Mouse (Mus musculus) right cerebral cortex, adult 2 months (tissue): ENCODE measurements at regions not wholly inside any gene's neighbourhood (a gene's known extent, or its start where the extent isn't known, plus 50 kb on each side); places are given as distances from the start of the nearest gene placed in this dataset.

Experiments used
- DNase-seq, 2 experiments: peaks; one replicate each; pipeline ENCODE4 v3.0.0; 2021 to 2022; ENCODE audit warnings: low spot score in 2 of 2

DNA sequence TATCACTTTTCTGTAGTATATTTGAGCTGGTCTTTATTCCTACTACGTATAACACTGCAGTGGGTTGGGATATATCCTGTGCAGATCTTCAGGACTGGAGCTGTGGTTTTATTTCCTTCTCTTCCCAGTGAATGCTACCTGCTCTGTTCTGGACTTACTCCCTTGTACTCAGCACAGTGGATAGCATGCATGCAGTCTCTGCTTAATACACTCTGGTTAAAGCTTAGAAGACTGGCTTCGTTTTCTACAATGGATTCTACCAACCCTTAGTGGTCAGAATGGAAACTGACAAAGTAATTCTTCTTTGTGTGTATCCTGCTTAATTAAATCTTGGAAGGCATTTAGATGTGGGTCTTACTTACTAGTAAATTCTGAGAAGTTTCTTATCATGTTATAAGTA lies 292.3 kb downstream of the 1700017N19Rik start:
- no peak for DNase-seq

DNA sequence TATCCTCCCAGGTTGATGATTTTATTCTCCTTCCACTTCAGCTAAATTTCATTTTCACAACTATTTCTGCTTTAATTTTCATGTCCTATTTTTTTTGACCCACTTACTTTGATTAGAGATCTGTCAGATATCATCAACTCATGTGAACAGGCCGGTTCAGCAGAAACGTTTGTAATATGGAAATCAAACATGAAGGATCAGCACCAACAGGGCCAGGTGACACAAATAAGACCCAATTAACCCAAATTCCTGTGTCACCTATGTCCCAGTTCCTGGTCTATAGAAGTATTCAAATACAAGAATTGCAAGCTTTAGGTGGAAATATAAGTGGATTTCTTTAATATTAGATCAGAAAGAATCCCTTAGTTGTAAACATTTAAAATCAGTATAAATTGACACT lies 332.7 kb downstream of the 1700017N19Rik start:
- no peak for DNase-seq

DNA sequence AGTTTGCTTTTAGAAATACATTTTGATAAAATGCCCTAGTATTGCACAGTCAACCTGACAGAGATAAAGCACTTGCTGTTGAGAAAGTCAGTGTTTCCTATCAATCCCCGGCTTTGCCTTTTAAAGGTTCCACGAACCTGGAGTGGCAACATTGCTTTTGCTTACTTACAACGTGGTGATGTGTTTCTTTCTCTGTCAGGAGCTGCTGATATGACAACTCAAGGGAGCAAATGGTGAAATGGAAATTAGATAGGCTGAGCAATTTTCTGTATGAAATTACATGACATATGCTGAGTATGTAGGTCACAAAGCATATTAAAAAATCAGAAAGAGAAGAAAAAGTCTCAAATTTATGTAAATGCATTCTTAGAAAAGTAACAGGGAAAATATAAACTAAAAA lies 336.8 kb downstream of the 1700017N19Rik start:
- no peak for DNase-seq

DNA sequence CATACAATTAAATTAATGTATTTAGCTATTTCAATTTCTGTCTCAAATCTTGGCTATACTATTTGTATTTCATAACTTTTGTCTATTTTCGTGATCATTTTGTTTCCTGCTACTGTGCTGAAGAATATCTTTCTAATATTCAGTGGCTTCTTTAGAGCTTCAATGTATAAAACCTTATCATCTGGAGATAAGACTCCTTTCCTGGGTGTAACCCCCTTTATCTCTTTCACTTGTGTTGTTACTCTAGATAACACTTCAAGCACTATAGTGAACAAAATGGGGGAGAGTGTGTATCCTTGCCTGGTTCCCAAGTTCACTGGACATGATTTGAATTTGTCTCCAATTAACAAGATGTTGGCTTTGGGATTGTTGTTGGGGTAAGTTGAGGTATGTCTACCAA lies 341.5 kb downstream of the 1700017N19Rik start:
- DNase-seq, result no peak

DNA sequence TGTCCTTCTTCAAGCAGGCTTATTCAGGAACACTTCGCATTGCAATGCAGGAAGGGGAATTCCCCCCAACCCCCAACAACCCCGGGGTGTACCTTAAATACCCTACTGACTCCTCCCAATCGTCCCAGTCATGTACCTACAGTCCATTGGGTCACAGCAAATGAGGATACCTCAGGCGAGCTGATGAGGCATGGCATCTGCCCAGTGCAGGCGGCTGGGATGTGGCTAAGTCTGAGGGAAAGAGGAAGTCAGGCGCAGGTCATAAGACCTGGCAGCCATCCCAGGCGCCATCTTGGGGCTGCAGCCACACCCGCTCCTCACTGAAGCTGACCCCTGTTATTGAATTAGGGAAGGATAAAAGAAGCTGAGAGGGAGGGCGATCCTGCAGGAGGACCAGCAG lies 368.1 kb downstream of the 1700017N19Rik start:
- DNase-seq, result no peak

DNA sequence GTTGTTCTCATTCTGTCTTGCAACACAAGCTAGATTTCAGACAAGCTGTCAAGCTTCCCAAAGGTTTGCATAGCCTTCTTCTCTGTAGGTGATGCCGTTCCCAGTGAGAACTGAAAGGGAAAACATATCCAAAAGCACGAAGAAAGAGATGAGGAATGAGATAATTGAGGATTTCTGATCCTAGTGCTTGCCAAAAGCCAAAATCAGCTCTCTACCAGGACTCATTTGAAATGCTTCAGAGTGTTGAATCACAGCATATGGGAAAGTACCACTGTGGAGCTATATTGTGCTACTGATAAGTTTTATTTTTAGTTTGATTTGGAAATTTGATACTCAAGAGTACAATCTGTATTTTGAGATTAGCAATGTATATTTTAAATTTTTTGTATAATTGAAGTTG lies 413.2 kb downstream of the 1700017N19Rik start:
- DNase-seq, result no peak

DNA sequence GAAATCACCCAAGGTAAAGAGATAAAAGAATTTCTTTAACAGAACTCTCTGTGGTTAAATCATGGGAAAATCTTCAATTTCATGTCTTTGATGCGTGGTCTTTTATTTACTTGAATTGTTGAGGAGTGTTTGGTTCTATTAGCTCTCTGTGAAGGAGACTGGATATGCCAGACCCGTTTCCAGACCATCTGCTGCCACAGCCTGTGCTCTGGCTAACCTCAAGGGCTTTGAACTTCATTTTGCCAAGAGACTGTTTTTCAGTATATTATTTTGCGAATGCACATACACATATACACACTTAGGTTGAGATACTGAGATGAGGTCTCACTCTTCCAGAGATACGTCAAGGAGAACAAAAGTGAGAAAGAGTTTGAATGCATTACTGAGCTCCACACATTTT lies 414.4 kb downstream of the 1700017N19Rik start:
- no peak for DNase-seq

DNA sequence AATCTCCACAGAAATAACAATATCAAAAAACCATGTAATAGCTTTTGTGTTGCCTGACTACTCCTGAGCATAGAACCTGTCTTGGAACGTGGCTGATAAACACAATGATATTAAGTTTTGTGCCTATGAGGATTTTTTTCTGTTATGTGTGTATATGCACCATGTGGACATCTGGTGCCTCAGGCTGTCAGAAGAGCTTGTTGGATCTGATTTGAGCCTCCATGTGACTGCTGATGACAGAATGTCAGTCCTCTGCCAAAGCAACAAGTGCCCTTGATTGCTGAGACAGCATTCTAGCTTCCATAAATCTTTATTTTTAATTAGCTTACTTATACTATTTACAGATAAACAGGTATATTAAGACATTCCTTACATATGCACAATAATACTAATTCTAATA lies 425.1 kb downstream of the 1700017N19Rik start:
- no peak for DNase-seq

DNA sequence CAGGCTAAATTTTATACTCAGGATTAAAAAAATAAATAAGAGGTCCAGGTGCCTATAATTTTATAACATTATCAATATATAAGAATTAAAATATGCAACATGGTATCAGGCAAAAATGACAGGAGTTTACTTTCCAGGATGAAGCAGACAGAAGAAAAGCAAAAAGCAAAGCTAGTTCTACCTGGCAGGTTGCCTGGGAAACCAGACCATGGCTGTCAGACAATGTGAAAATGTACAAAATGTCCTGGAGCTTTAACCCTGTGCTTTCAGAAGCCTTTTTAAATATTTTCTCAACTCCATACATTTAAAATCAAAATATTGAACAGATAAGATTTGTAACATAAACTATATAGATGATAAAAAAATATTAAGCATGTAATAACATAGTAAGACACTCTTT lies 448.3 kb downstream of the 1700017N19Rik start:
- no peak for DNase-seq

DNA sequence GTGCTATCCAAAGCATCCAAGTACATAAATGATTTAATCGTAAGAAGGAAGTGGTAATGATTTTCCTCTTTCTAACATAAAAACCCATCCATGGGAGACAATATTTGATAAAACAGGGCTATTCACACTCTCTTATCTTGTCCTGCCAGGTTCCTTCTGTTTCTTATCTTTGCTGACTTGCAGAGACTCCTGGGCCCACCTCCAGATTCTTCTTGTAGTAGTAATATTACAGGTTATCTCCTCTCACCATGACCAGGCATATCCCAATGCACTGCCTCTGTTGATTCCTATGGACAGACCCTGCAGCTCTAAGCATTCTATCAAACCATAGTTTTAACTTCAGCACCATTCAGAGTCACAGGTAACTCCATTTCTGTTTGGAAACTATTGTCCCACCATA lies 448.8 kb downstream of the 1700017N19Rik start:
- no peak for DNase-seq
